Mouse (Mus musculus) neural tube, embryonic 12.5 days (tissue): ENCODE data around the gene Zc3h15. TPM values are rescaled to one million over a fixed set of nuclear protein-coding genes. Genes with fewer than 3 reads are reported as not detected.
A peak's percentile ranks its signal among the peaks of the same experiment; 100 is the strongest.
"Not testable (repeated sequence)": the region's sequence is repeated elsewhere in the genome, so short reads cannot be mapped to it uniquely, and the experiment has no call there.

Experiments
- ATAC-seq: fragments of 200-750 bp; cut with Nextera tagmentation; 2 replicates; pipeline ENCODE4 v1.8.0; 2017; ENCODE audit warnings: low read depth, mild to moderate bottlenecking, moderate TSS enrichment, moderate library complexity; ENCODE audit not compliant: low FRiP score
- H3K27ac ChIP-seq: fragments of 300-500 bp; sonication (generic); 2 replicates; pipeline ENCODE4 v1.5.1; 2016
- H3K27me3 ChIP-seq: fragments of 300-500 bp; sonication (generic); replicated peaks from 2 replicates; pipeline ENCODE4 v1.6.1; 2016; ENCODE audit warnings: mild to moderate bottlenecking
- H3K36me3 ChIP-seq: fragments of 300-500 bp; sonication (generic); 2 replicates; pipeline ENCODE4 v1.6.1; 2016; ENCODE audit warnings: mild to moderate bottlenecking
- H3K4me1 ChIP-seq: fragments of 300-500 bp; sonication (generic); 2 replicates; pipeline ENCODE4 v1.6.1; 2016
- H3K4me2 ChIP-seq: fragments of 300-500 bp; sonication (generic); replicated peaks from 2 replicates; pipeline ENCODE4 v1.6.1; 2016; ENCODE audit warnings: mild to moderate bottlenecking
- H3K4me3 ChIP-seq: fragments of 300-500 bp; sonication (generic); 2 replicates; pipeline ENCODE4 v1.5.1; 2016
- H3K9ac ChIP-seq: fragments of 300-500 bp; sonication (generic); 2 replicates; pipeline ENCODE4 v1.6.1; 2016; ENCODE audit warnings: mild to moderate bottlenecking
- H3K9me3 ChIP-seq: fragments of 300-500 bp; sonication (generic); 2 replicates; pipeline ENCODE4 v1.6.1; 2016; ENCODE audit warnings: mild to moderate bottlenecking
- WGBS: fragments of 180-500 bp; shearing (Covaris S2); methylation state at CpG from one replicate; pipeline ENCODE4 v1.1.7; 2016; 5-methylcytosine and 5-hydroxymethylcytosine counted together
- polyA plus RNA-seq: library from polyadenylated mRNA; unstranded; fragments of >200 nt; fragmentation: Nextera tagmentation; extraction: Ambion mirVana; gene quantifications from 2 replicates; pipeline ENCODE4 v1.2.1, GENCODE M21; 2016

Zc3h15 gene
- polyA plus RNA-seq, 1 experiment from 2014 or later = 175 TPM

GRCm38 (mm10) chr2:83652606-83653005, 8.4 kb downstream of the Zc3h15 start:
- Histone ChIP-seq H3K4me2 (no peak overlapping the region), H3K27me3 (no peaks in the 10 kb centered on the region), H3K4me1 (peaks cover 2% of the 10 kb centered on the region), H3K9me3 (no peaks in the 10 kb centered on the region), H3K27ac (no peak overlapping the region), H3K36me3 (no peaks in the 10 kb centered on the region), H3K4me3 (no peak overlapping the region), H3K9ac (no peak overlapping the region)
- ATAC-seq = no peak

DNA sequence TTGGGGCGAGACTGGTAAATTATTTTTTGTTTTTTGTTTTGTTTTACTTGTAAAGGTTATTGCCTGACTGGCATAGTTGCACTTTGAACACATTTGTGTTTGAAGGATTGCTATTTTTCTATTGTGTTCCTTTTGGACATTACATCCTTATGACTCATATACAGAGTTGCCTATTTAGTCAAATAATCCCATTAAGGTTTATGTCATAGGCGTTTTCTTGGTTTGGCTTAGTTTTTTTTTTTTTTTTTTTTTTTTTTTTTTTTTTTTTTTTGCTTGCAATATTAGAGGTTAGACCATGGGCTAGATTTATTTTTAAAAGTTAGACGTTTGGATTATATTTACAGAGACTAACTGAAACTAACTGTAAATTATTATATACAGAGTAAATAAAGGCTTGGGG, 15.0 kb downstream of the Zc3h15 start:
- WGBS = 85% methylated on average over 3 of the region's 3 CpGs
- Histone ChIP-seq H3K36me3 (peaks cover 24% of the 10 kb centered on the region), H3K4me1 (no peaks in the 10 kb centered on the region), H3K9me3 (no peaks in the 10 kb centered on the region), H3K4me2 (no peak overlapping the region), H3K9ac (no peak overlapping the region), H3K27ac (no peak overlapping the region), H3K4me3 (no peak overlapping the region), H3K27me3 (no peaks in the 10 kb centered on the region)
- no peak for ATAC-seq

DNA sequence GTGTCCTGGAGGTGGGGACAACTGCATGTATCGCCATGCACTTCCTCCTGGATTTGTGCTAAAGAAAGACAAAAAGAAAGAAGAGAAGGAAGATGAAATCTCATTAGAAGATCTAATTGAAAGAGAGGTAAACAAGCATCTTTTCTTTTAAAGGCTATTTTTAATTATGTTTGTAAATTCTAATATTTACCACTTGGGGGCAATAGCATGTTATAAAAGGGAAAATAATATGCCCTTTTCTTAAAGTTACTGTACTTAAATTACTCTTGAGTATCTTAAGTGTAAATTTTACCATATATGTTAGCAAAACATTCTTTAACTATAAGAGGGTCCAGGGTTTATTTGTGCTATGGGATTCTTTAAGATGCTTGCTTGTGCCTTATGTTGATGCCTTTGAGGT, 15.9 kb downstream of the Zc3h15 start:
- WGBS = 98% methylated on average over 1 of the region's 1 CpGs
- H3K9ac ChIP-seq = no peak overlapping the region
- no peaks in the 10 kb centered on the region for H3K4me1 ChIP-seq
- H3K4me2 ChIP-seq = no peak overlapping the region
- no peak for ATAC-seq
- H3K4me3 ChIP-seq = no peak overlapping the region
- no peaks in the 10 kb centered on the region for H3K9me3 ChIP-seq
- H3K27me3 ChIP-seq = no peaks in the 10 kb centered on the region
- no peak overlapping the region for H3K27ac ChIP-seq
- H3K36me3 ChIP-seq = peaks cover 24% of the 10 kb centered on the region

GRCm38 (mm10) chr2:83661351-83661750, 17.1 kb downstream of the Zc3h15 start:
- no peak overlapping the region for H3K4me2 ChIP-seq
- no peaks in the 10 kb centered on the region for H3K4me1 ChIP-seq
- no peaks in the 10 kb centered on the region for H3K27me3 ChIP-seq
- H3K36me3 ChIP-seq = peaks cover 24% of the 10 kb centered on the region
- H3K9ac ChIP-seq = no peak overlapping the region
- ATAC-seq = no peak
- WGBS = 95% methylated on average over 6 of the region's 6 CpGs
- H3K27ac ChIP-seq = no peak overlapping the region
- no peak overlapping the region for H3K4me3 ChIP-seq
- no peaks in the 10 kb centered on the region for H3K9me3 ChIP-seq

GRCm38 (mm10) chr2:83665051-83665450, 20.8 kb downstream of the Zc3h15 start:
- not testable (repeated sequence) for H3K27me3 ChIP-seq, ATAC-seq, H3K9me3 ChIP-seq, H3K9ac ChIP-seq, H3K4me1 ChIP-seq, H3K4me2 ChIP-seq, H3K4me3 ChIP-seq, H3K27ac ChIP-seq
- peaks cover 26% of the 10 kb centered on the region for H3K36me3 ChIP-seq
- WGBS = 96% methylated on average over 2 of the region's 2 CpGs

- Histone ChIP-seq H3K27ac (no peak overlapping the region), H3K9me3 (no peaks in the 10 kb centered on the region), H3K27me3 (no peaks in the 10 kb centered on the region), H3K9ac (no peak overlapping the region), H3K4me3 (no peak overlapping the region), H3K36me3 (peaks cover 12% of the 10 kb centered on the region), H3K4me2 (no peak overlapping the region), H3K4me1 (no peaks in the 10 kb centered on the region)
- WGBS = 96% methylated on average over 2 of the region's 2 CpGs
- no peak for ATAC-seq
These were observed 23.2 kb downstream of the Zc3h15 start for GRCm38 (mm10) chr2:83667430-83667829.

DNA sequence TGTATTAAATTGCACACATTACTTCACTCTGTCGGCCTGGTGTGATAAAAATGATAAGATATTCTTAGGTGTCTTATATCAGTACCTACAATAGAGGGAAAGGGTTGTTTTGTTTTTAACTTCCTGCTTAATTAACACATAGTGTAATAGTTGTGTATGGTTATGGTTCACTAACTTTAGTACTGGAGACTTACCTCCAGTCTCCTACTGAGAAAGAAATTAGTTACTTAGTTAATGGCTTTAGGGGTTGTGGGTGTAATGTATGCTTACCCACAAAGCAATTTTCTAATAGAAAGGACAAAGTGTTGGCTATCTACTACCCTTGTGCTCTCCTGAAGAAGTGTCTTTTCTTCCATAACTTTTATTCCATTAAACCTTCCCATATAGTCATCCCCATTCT, 23.8 kb downstream of the Zc3h15 start:
- Histone ChIP-seq H3K27ac (no peak overlapping the region), H3K4me3 (no peak overlapping the region), H3K9ac (no peak overlapping the region), H3K36me3 (peaks cover 6% of the 10 kb centered on the region), H3K27me3 (no peaks in the 10 kb centered on the region), H3K4me2 (no peak overlapping the region), H3K9me3 (no peaks in the 10 kb centered on the region), H3K4me1 (no peaks in the 10 kb centered on the region)
- WGBS = 90% methylated on average over 1 of the region's 1 CpGs
- no peak for ATAC-seq

- no peak for ATAC-seq
- 90% methylated on average over 5 of the region's 5 CpGs for WGBS
- no peak overlapping the region for H3K4me3 ChIP-seq
- no peak overlapping the region for H3K4me2 ChIP-seq
- no peak overlapping the region for H3K27ac ChIP-seq
- peaks cover 2% of the 10 kb centered on the region; the same call in 1 of the 2 replicates for H3K36me3 ChIP-seq
- H3K4me1 ChIP-seq = no peaks in the 10 kb centered on the region; the same call in 1 of the 2 replicates
- H3K9me3 ChIP-seq = no peaks in the 10 kb centered on the region
- H3K27me3 ChIP-seq = no peaks in the 10 kb centered on the region
- H3K9ac ChIP-seq = no peak overlapping the region
These were observed 25.8 kb downstream of the Zc3h15 start for GRCm38 (mm10) chr2:83669988-83670387.

- H3K9ac ChIP-seq = no peak overlapping the region
- H3K36me3 ChIP-seq = peaks cover 2% of the 10 kb centered on the region; the same call in 1 of the 2 replicates
- no peak overlapping the region for H3K27ac ChIP-seq
- H3K4me3 ChIP-seq = no peak overlapping the region
- no peaks in the 10 kb centered on the region for H3K9me3 ChIP-seq
- no peaks in the 10 kb centered on the region; the same call in 1 of the 2 replicates for H3K4me1 ChIP-seq
- H3K27me3 ChIP-seq = no peaks in the 10 kb centered on the region
- no peak for ATAC-seq
- H3K4me2 ChIP-seq = no peak overlapping the region
- 93% methylated on average over 2 of the region's 2 CpGs for WGBS
These were observed 27.6 kb downstream of the Zc3h15 start for GRCm38 (mm10) chr2:83671843-83672242.

- H3K9me3 ChIP-seq = no peaks in the 10 kb centered on the region
- H3K9ac ChIP-seq = no peak overlapping the region
- H3K27me3 ChIP-seq = no peaks in the 10 kb centered on the region
- WGBS = 76% methylated on average over 7 of the region's 7 CpGs
- H3K36me3 ChIP-seq = no peaks in the 10 kb centered on the region; the same call in 1 of the 2 replicates
- no peak overlapping the region for H3K4me3 ChIP-seq
- H3K4me1 ChIP-seq = no peaks in the 10 kb centered on the region; the same call in 1 of the 2 replicates
- H3K4me2 ChIP-seq = no peak overlapping the region
- ATAC-seq = no peak
- H3K27ac ChIP-seq = no peak overlapping the region
These were observed 28.8 kb downstream of the Zc3h15 start for GRCm38 (mm10) chr2:83673067-83673466.

- Histone ChIP-seq H3K4me2 (no peak overlapping the region), H3K27me3 (no peaks in the 10 kb centered on the region), H3K4me1 (no peaks in the 10 kb centered on the region; the same call in 1 of the 2 replicates), H3K9me3 (no peaks in the 10 kb centered on the region), H3K27ac (no peak overlapping the region), H3K9ac (no peak overlapping the region), H3K4me3 (no peak overlapping the region), H3K36me3 (no peaks in the 10 kb centered on the region; the same call in 1 of the 2 replicates)
- 90% methylated on average over 2 of the region's 2 CpGs for WGBS
- ATAC-seq = no peak
These were observed 29.6 kb downstream of the Zc3h15 start for GRCm38 (mm10) chr2:83673843-83674242.

- 71% methylated on average over 7 of the region's 7 CpGs for WGBS
- no peaks in the 10 kb centered on the region for H3K9me3 ChIP-seq
- ATAC-seq = peak; percentile 35; the same call in 1 of the 2 replicates
These were observed 30.2 kb downstream of the Zc3h15 start for GRCm38 (mm10) chr2:83674421-83674820.

DNA sequence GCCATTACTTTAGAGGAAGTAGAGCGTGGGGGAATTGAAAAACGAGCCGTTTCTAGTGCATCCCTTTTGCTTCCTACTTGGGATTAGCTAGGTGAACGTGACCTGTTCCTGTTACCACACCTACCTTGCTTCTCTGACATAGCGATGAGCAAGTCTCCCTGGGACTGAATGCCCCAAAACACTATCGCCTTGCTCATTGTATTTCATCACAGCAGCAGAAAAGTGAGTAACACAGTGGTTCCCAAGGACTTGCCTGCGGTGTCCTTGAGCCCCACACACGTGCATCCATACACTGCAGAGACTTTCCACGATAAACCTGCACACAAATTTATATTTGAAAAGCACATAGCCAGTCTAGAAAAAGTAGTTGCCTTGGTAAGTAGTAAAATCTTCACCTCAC, 30.7 kb downstream of the Zc3h15 start:
- 87% methylated on average over 9 of the region's 9 CpGs for WGBS
- no peak overlapping the region for H3K4me2 ChIP-seq
- ATAC-seq = no peak
- no peaks in the 10 kb centered on the region; the same call in 1 of the 2 replicates for H3K36me3 ChIP-seq
- H3K9me3 ChIP-seq = no peaks in the 10 kb centered on the region
- no peaks in the 10 kb centered on the region for H3K27me3 ChIP-seq
- H3K9ac ChIP-seq = no peak overlapping the region
- no peak overlapping the region for H3K27ac ChIP-seq
- no peaks in the 10 kb centered on the region; the same call in 1 of the 2 replicates for H3K4me1 ChIP-seq
- H3K4me3 ChIP-seq = no peak overlapping the region

More at GRCm38 (mm10) chr2:83674421-83674820, 30.2 kb downstream of the Zc3h15 start:
- no peak overlapping the region for H3K4me2 ChIP-seq
- no peaks in the 10 kb centered on the region; the same call in 1 of the 2 replicates for H3K4me1 ChIP-seq
- H3K27ac ChIP-seq = no peak overlapping the region
- H3K36me3 ChIP-seq = no peaks in the 10 kb centered on the region; the same call in 1 of the 2 replicates
- no peak overlapping the region for H3K9ac ChIP-seq
- H3K4me3 ChIP-seq = no peak overlapping the region
- no peaks in the 10 kb centered on the region for H3K27me3 ChIP-seq
